Mouse (Mus musculus): ENCODE data around the gene Podxl2. TPM values are rescaled to one million over a fixed set of nuclear protein-coding genes. Genes with fewer than 3 reads are reported as not detected.

The Podxl2 gene
- total RNA-seq, 2 experiments from 2014 or later = 60.1 to 62.8 TPM

GRCm38 (mm10) chr6:88849270-88849669, 25.6 kb downstream of the Podxl2 start:
- no peak for DNase-seq (ENCODE audit: low spot score in 2 of 2)

- no peak for DNase-seq (ENCODE audit: low spot score in 2 of 2)
These were observed 27.3 kb downstream of the Podxl2 start for GRCm38 (mm10) chr6:88847571-88847970.

GRCm38 (mm10) chr6:88844901-88845565, 29.8 kb downstream of the Podxl2 start:
- no peak for DNase-seq (ENCODE audit: low spot score in 2 of 2)

GRCm38 (mm10) chr6:88843781-88844725, 30.8 kb downstream of the Podxl2 start:
- DNase-seq (ENCODE audit: low spot score in 2 of 2) = no peak

GRCm38 (mm10) chr6:88843241-88843640, 31.6 kb downstream of the Podxl2 start:
- no peak for DNase-seq (ENCODE audit: low spot score in 2 of 2)

GRCm38 (mm10) chr6:88842731-88843151, 32.1 kb downstream of the Podxl2 start:
- DNase-seq (ENCODE audit: low spot score in 2 of 2) = no peak

GRCm38 (mm10) chr6:88841781-88842689, 32.8 kb downstream of the Podxl2 start, which contains the start of gene Abtb1:
Gene Abtb1 (minus strand): TSS chr6:88841984.
- peak; percentile 94 to 99 for DNase-seq (ENCODE audit: low spot score in 2 of 2)

- DNase-seq (ENCODE audit: low spot score in 2 of 2) = no peak
These were observed 33.4 kb downstream of the Podxl2 start for GRCm38 (mm10) chr6:88841514-88841780.

- DNase-seq (ENCODE audit: low spot score in 2 of 2) = no peak
These were observed 33.9 kb downstream of the Podxl2 start for GRCm38 (mm10) chr6:88840791-88841513.

GRCm38 (mm10) chr6:88840211-88840610, 34.6 kb downstream of the Podxl2 start:
- no peak for DNase-seq (ENCODE audit: low spot score in 2 of 2)

GRCm38 (mm10) chr6:88839135-88839970, 35.5 kb downstream of the Podxl2 start:
- no peak for DNase-seq (ENCODE audit: low spot score in 2 of 2)

- DNase-seq (ENCODE audit: low spot score in 2 of 2) = no peak
These were observed 36.2 kb downstream of the Podxl2 start for GRCm38 (mm10) chr6:88838613-88839012.

GRCm38 (mm10) chr6:88837999-88838398, 36.8 kb downstream of the Podxl2 start:
- no peak for DNase-seq (ENCODE audit: low spot score in 2 of 2)

- no peak for DNase-seq (ENCODE audit: low spot score in 2 of 2)
These were observed 38.5 kb downstream of the Podxl2 start for GRCm38 (mm10) chr6:88836178-88836819.

GRCm38 (mm10) chr6:88835047-88835446, 39.8 kb downstream of the Podxl2 start:
- DNase-seq (ENCODE audit: low spot score in 2 of 2) = no peak

GRCm38 (mm10) chr6:88833340-88834140, 41.3 kb downstream of the Podxl2 start:
- no peak for DNase-seq (ENCODE audit: low spot score in 2 of 2)

- no peak for DNase-seq (ENCODE audit: low spot score in 2 of 2)
These were observed 42.2 kb downstream of the Podxl2 start for GRCm38 (mm10) chr6:88832663-88833062.

- DNase-seq (ENCODE audit: low spot score in 2 of 2) = no peak
These were observed 43.4 kb downstream of the Podxl2 start for GRCm38 (mm10) chr6:88831456-88831855.
